Mouse (Mus musculus): ENCODE data around the gene Chst10. TPM values are rescaled to one million over a fixed set of nuclear protein-coding genes. Genes with fewer than 3 reads are reported as not detected.

The Chst10 gene
- polyA plus RNA-seq, 1 experiment from 2014 or later, result 3.9 TPM

- no peak for TF ChIP-seq CTCF (IDR thresholded peaks at IDR 0.05; ENCODE audit: low read depth)
- no peaks in the 10 kb centered on the region for H3K4me1 ChIP-seq (replicated peaks; ENCODE audit: insufficient read depth, low read length)
- no peaks in the 10 kb centered on the region for H3K9me3 ChIP-seq (replicated peaks; ENCODE audit: low read length)
- ATAC-seq (replicated peaks; ENCODE audit: low FRiP score, low read depth), result no peak
- no peak overlapping the region for H3K9ac ChIP-seq (ENCODE audit: low read depth, low read length)
- no peaks in the 10 kb centered on the region for H3K36me3 ChIP-seq (ENCODE audit: insufficient read depth, low read length)
- H3K4me3 ChIP-seq (replicated peaks; ENCODE audit: low read depth, low read length), result no peak overlapping the region
- no peaks in the 10 kb centered on the region for H3K27me3 ChIP-seq (ENCODE audit: insufficient read depth, low read length)
- no peak overlapping the region for H3K27ac ChIP-seq
- no peak overlapping the region for H3K4me2 ChIP-seq (ENCODE audit: low read length)
- 74% methylated on average over 5 of the region's 5 CpGs for whole genome bisulfite sequencing
- no peak for DNase-seq (ENCODE audit: low spot score)
Measured at GRCm38 (mm10) chr1:38873911-38874310, 24.1 kb downstream of the Chst10 start.

GRCm38 (mm10) chr1:38871834-38872233 is 26.1 kb downstream of the Chst10 start:
- H3K4me2 ChIP-seq (ENCODE audit: low read length), result no peak overlapping the region
- H3K9me3 ChIP-seq (replicated peaks; ENCODE audit: low read length), result no peaks in the 10 kb centered on the region
- H3K4me1 ChIP-seq (replicated peaks; ENCODE audit: insufficient read depth, low read length), result no peaks in the 10 kb centered on the region
- WGBS, result 85% methylated on average over 6 of the region's 6 CpGs
- H3K9ac ChIP-seq (ENCODE audit: low read depth, low read length), result no peak overlapping the region
- H3K4me3 ChIP-seq (replicated peaks; ENCODE audit: low read depth, low read length), result no peak overlapping the region
- H3K27me3 ChIP-seq (ENCODE audit: insufficient read depth, low read length), result no peaks in the 10 kb centered on the region
- TF ChIP-seq CTCF (IDR thresholded peaks at IDR 0.05; ENCODE audit: low read depth), result no peak
- DNase-seq (ENCODE audit: low spot score) (no peak), ATAC-seq (replicated peaks; ENCODE audit: low FRiP score, low read depth) (no peak)
- no peaks in the 10 kb centered on the region for H3K36me3 ChIP-seq (ENCODE audit: insufficient read depth, low read length)
- no peak overlapping the region for H3K27ac ChIP-seq

DNA sequence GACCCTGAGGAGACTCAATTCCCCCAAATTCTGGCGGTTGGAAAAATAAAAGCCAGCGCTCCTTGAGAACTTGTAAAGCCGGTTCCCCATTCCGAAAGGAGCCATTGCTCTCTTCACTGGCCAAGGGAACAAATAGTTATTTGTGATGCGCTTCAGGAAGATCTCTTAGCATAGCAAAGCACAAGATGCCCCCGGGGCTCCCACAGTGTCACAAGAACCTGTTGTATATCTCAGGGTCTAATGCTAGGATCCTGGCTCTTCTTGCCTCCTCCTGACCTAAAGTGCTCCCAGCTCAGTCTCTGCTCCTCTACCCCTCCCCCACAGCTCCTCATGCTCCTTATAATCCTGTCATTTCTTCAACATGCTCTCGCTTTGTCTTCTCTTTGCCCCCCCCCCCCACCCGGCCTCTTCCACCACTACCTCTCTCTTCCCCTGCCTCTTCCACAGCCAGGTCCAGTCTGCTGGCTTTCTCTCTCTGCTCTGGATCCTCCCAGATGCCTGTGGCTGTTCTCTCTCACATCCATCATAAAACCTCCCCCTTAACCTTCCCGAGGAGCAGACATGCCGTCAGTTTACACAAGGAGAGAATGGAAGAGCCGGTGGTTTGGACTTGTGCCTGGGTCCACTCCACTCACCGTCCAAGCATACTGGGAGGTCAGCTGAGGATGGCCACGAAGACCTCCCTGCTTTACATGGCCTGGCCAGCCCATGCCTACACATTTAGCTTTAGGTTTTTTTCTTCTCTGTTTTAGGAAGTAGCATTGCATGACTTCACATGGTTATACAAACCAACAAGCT is 28.4 kb downstream of the Chst10 start:
- no peak overlapping the region for H3K4me3 ChIP-seq (replicated peaks; ENCODE audit: low read depth, low read length)
- no peaks in the 10 kb centered on the region for H3K9me3 ChIP-seq (replicated peaks; ENCODE audit: low read length)
- no peak overlapping the region for H3K27ac ChIP-seq
- no peak for DNase-seq (ENCODE audit: low spot score)
- H3K36me3 ChIP-seq (ENCODE audit: insufficient read depth, low read length), result no peaks in the 10 kb centered on the region
- no peaks in the 10 kb centered on the region for H3K4me1 ChIP-seq (replicated peaks; ENCODE audit: insufficient read depth, low read length)
- H3K27me3 ChIP-seq (ENCODE audit: insufficient read depth, low read length), result no peaks in the 10 kb centered on the region
- no peak for TF ChIP-seq CTCF (IDR thresholded peaks at IDR 0.05; ENCODE audit: low read depth)
- H3K4me2 ChIP-seq (ENCODE audit: low read length), result no peak overlapping the region
- ATAC-seq (replicated peaks; ENCODE audit: low FRiP score, low read depth), result no peak
- WGBS, result 57% methylated on average over 13 of the region's 13 CpGs
- no peak overlapping the region for H3K9ac ChIP-seq (ENCODE audit: low read depth, low read length)

- Histone ChIP-seq H3K4me1 (replicated peaks; ENCODE audit: insufficient read depth, low read length) (no peaks in the 10 kb centered on the region), H3K4me2 (ENCODE audit: low read length) (no peak overlapping the region), H3K9ac (ENCODE audit: low read depth, low read length) (no peak overlapping the region), H3K9me3 (replicated peaks; ENCODE audit: low read length) (no peaks in the 10 kb centered on the region), H3K36me3 (ENCODE audit: insufficient read depth, low read length) (no peaks in the 10 kb centered on the region), H3K27ac (no peak overlapping the region), H3K4me3 (replicated peaks; ENCODE audit: low read depth, low read length) (no peak overlapping the region), H3K27me3 (ENCODE audit: insufficient read depth, low read length) (no peaks in the 10 kb centered on the region; the same call in 1 of the 2 replicates)
- TF ChIP-seq CTCF (IDR thresholded peaks at IDR 0.05; ENCODE audit: low read depth), result no peak
- ATAC-seq (replicated peaks; ENCODE audit: low FRiP score, low read depth) (no peak), DNase-seq (ENCODE audit: low spot score) (no peak)
- 61% methylated on average over 5 of the region's 5 CpGs for WGBS
Measured at GRCm38 (mm10) chr1:38866242-38866641, 31.7 kb downstream of the Chst10 start.

GRCm38 (mm10) chr1:38864341-38864740 is 33.6 kb downstream of the Chst10 start:
- H3K4me1 ChIP-seq (replicated peaks; ENCODE audit: insufficient read depth, low read length), result no peaks in the 10 kb centered on the region
- H3K27me3 ChIP-seq (ENCODE audit: insufficient read depth, low read length), result no peaks in the 10 kb centered on the region; the same call in 1 of the 2 replicates
- TF ChIP-seq CTCF (IDR thresholded peaks at IDR 0.05; ENCODE audit: low read depth), result no peak
- ATAC-seq (replicated peaks; ENCODE audit: low FRiP score, low read depth) (no peak), DNase-seq (ENCODE audit: low spot score) (no peak)
- no peak overlapping the region for H3K9ac ChIP-seq (ENCODE audit: low read depth, low read length)
- 77% methylated on average over 9 of the region's 9 CpGs for WGBS
- no peak overlapping the region for H3K27ac ChIP-seq
- H3K9me3 ChIP-seq (replicated peaks; ENCODE audit: low read length), result no peaks in the 10 kb centered on the region
- H3K4me3 ChIP-seq (replicated peaks; ENCODE audit: low read depth, low read length), result no peak overlapping the region
- no peak overlapping the region for H3K4me2 ChIP-seq (ENCODE audit: low read length)
- no peaks in the 10 kb centered on the region for H3K36me3 ChIP-seq (ENCODE audit: insufficient read depth, low read length)

DNA sequence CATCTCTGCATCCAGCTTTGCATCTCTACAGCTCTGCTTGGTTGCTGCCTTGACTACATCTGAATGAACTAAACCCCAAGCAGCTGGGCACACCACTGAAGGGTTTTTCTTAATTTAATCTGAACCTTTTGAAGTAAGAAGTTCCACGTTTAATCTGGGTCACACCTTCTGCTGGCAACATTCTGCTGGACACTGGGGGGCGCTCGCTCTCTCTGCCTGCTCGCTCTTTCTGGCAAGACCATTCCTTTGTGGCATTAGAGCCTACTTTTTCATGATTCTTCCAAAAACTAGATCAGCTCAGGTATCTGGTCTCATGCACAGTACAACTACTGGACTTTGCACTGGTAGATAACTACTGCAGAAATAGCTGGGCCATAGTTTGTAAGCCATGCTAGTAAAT is 35.7 kb downstream of the Chst10 start:
- H3K36me3 ChIP-seq (ENCODE audit: insufficient read depth, low read length), result no peaks in the 10 kb centered on the region
- no peaks in the 10 kb centered on the region for H3K4me1 ChIP-seq (replicated peaks; ENCODE audit: insufficient read depth, low read length)
- H3K27me3 ChIP-seq (ENCODE audit: insufficient read depth, low read length), result no peaks in the 10 kb centered on the region; the same call in 1 of the 2 replicates
- no peak overlapping the region for H3K4me3 ChIP-seq (replicated peaks; ENCODE audit: low read depth, low read length)
- WGBS, result 23% methylated on average over 4 of the region's 4 CpGs
- ATAC-seq (replicated peaks; ENCODE audit: low FRiP score, low read depth) (no peak), DNase-seq (ENCODE audit: low spot score) (peak; percentile 23)
- H3K27ac ChIP-seq, result no peak overlapping the region
- H3K9ac ChIP-seq (ENCODE audit: low read depth, low read length), result no peak overlapping the region
- peak; percentile 59 for TF ChIP-seq CTCF (IDR thresholded peaks at IDR 0.05; ENCODE audit: low read depth)
- no peak overlapping the region for H3K4me2 ChIP-seq (ENCODE audit: low read length)
- H3K9me3 ChIP-seq (replicated peaks; ENCODE audit: low read length), result no peaks in the 10 kb centered on the region
